Mouse (Mus musculus): ENCODE measurements at regions not wholly inside any gene's neighbourhood (a gene's known extent, or its start where the extent isn't known, plus 50 kb on each side); places are given as distances from the start of the nearest gene placed in this dataset.
A peak's percentile ranks its signal among the peaks of the same experiment; 100 is the strongest.

DNA sequence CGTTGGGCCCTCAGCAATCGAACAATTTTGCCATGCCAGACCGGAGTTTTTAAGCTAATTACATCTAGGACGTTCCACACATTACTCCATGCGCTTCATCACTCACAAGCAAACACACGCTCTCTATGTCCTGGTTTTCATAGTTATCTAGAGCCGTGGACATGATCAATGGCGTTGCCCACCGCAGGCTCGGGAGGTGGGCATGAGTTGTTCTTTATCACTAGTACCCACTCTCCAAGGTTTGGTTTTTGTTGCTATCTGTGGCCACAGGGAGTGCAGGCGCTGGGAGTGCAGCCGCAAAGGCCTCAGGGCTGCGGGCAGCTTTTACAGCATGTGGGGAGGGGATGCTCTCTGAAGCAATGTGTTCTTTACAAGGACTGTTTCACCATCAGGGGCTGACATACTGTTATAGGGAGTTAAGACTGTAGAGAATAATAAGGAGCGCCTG is 226.8 kb downstream of the Ankrd50 start:
- ATAC-seq (replicated peaks; ENCODE audit: poor library complexity, severe bottlenecking), result peak; percentile 27; the same call in 1 of the 2 replicates

GRCm38 (mm10) chr3:38257076-38257842 is 227.4 kb downstream of the Ankrd50 start:
- ATAC-seq (replicated peaks; ENCODE audit: poor library complexity, severe bottlenecking), result no peak

GRCm38 (mm10) chr3:38255674-38256073 is 229.0 kb downstream of the Ankrd50 start:
- no peak for ATAC-seq (replicated peaks; ENCODE audit: poor library complexity, severe bottlenecking)

GRCm38 (mm10) chr3:38254896-38255295 is 229.7 kb downstream of the Ankrd50 start:
- no peak for ATAC-seq (replicated peaks; ENCODE audit: poor library complexity, severe bottlenecking)

DNA sequence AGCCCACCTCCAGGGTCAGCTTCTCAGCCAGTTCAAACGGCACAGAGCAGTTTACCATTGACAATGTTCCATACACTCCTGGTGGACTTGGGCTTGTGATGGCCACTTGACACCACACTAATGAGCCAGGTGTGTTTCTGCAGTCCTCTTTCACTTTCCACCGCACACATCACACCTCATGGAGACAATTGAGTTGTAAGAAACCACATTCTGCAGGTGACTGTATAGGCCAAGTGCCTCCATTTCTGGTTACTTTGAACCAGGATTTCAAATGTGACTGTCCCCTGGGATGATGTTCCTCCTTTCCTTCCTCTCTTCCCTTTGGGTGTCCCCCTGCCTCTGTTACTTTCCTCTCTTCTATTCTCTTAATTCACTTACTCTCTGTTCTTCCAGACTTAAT is 233.1 kb downstream of the Ankrd50 start:
- ATAC-seq (replicated peaks; ENCODE audit: poor library complexity, severe bottlenecking), result no peak

- no peak for ATAC-seq (replicated peaks; ENCODE audit: poor library complexity, severe bottlenecking)
Measured at GRCm38 (mm10) chr3:38250552-38250951, 234.1 kb downstream of the Ankrd50 start.

DNA sequence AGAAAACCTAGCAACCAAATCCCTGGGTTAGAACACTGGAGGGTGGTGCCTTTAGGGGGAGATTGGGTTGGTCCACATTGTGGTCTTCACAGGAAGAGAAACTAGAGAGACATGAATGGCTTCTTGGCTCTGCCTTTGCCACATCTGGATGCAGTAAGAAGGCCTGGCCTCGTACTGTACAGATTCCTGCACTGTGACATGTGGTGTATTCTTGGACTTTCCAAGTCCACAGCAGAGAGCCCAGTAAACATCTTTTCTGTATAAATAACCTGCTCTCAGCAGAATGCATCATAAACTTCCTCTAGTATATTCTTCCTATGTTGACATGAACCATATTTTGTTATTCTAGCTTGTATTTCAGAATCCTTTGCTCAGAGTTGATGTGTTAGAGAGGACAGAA is 235.7 kb downstream of the Ankrd50 start:
- ATAC-seq (replicated peaks; ENCODE audit: poor library complexity, severe bottlenecking), result no peak

DNA sequence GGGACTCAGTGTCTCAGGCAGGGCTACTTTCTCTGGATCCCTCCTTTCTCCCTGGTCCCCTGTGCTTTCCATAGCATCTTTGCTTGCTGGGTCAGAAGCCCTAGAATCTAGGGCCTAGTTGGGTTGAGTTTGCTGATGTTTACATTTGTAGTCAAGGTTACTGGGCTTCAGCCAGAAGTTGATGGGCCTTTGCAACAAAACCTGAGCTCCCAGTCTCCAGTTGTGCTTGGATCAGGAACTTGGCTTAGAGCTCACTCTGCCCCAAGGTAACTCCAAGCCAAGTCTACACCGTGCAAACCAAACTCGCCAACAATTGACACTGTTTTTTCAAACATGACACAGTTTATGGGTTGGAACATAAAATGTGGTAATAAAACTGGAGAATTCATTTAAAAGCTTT is 238.2 kb downstream of the Ankrd50 start:
- ATAC-seq (replicated peaks; ENCODE audit: poor library complexity, severe bottlenecking), result no peak

- ATAC-seq (replicated peaks; ENCODE audit: poor library complexity, severe bottlenecking), result no peak
Measured at GRCm38 (mm10) chr3:38243209-38243608, 241.4 kb downstream of the Ankrd50 start.

DNA sequence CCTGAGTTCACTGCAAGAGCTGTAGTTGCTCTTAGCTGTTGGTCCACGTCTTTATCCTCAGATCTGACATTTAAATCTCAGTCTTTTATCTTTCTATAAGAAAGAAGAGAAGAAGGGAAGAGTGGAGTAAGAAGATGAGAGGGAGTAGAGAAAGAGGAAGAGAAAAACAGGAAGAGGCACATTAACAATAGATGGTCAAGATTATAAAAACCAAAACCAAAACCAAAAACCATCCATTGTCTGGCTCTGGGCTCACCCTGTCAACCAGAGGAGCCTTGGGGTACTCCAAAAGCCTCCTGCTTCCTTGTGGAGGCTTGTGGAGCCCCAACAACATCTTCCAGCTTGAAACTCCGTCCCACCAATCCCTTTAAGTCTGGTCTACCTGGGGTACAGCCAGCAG is 247.0 kb downstream of the Ankrd50 start:
- peak; percentile 56 for ATAC-seq (replicated peaks; ENCODE audit: poor library complexity, severe bottlenecking)

DNA sequence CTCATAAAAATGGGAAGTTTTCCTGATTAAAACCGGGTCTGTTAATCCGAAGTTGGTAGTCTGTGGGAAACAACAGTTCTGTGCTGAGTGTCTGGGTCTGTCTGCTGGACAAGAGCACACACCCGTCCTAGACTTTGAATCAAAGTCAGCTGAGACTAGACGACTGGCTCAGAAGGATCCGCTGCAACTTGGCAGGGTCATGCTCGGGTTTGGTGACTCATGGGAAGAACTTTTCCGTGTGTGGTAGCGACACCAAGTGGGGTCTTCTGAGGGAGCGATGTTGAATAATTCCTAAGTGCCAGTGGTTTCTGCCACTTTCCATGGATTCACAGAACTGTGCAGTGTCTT is 248.9 kb downstream of the Ankrd50 start:
- no peak for ATAC-seq (replicated peaks; ENCODE audit: poor library complexity, severe bottlenecking)

DNA sequence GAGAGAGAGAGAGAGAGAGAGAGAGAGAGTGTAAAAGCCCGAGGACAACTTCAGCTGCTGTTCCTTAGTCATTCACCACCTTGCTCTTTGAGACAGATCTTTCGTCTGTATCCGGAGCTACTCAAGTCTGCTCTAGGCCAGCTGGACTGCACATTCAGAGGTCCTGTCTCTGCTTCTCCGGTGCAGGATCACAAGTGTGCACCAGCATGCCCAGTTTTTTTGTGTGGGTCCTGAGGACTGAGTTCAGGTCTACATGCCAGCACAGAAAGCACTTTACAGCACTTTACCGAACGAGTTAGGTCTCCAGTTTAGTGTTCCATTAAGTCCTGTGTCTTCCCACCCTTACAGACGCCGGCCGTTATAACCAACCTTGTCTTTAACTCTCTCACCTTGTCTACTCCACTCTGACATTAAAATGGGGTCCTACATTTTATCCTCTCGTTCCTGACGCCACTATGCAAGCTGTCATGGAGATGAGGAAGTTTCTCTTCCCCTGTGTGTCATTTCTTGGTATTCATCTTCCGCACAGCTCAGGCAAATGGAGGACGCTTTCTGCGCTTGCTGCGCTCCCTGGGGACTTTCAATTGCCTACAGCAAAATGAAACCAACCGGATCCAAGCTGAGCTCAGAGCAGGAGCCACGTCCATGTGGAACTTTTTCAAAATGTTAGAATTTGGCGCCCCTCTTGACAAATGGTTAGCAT is 249.5 kb downstream of the Ankrd50 start:
- no peak for ATAC-seq (replicated peaks; ENCODE audit: poor library complexity, severe bottlenecking)

GRCm38 (mm10) chr3:38234534-38234933 is 250.1 kb downstream of the Ankrd50 start:
- no peak for ATAC-seq (replicated peaks; ENCODE audit: poor library complexity, severe bottlenecking)

DNA sequence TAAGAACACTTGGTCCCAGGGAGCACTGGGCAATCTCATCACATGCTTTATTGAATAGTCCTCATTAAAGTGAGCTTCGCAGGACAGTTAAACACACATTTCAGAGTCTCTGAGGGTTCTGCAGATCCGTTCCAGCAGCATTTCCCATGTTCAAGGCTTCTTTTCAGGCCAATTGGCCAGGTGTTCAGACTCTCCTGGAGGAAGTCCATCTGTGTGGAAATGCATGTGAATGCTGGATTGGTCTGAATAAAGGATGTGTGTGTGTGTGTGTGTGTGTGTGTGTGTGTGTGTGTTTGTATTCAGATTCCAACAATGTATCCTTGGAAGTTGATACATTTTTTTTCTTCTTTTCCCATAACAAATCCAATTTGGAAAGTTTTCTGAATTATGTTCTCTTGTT is 250.6 kb downstream of the Ankrd50 start:
- ATAC-seq (replicated peaks; ENCODE audit: poor library complexity, severe bottlenecking), result no peak

- no peak for ATAC-seq (replicated peaks; ENCODE audit: poor library complexity, severe bottlenecking)
Measured at GRCm38 (mm10) chr3:38233091-38233490, 251.6 kb downstream of the Ankrd50 start.

DNA sequence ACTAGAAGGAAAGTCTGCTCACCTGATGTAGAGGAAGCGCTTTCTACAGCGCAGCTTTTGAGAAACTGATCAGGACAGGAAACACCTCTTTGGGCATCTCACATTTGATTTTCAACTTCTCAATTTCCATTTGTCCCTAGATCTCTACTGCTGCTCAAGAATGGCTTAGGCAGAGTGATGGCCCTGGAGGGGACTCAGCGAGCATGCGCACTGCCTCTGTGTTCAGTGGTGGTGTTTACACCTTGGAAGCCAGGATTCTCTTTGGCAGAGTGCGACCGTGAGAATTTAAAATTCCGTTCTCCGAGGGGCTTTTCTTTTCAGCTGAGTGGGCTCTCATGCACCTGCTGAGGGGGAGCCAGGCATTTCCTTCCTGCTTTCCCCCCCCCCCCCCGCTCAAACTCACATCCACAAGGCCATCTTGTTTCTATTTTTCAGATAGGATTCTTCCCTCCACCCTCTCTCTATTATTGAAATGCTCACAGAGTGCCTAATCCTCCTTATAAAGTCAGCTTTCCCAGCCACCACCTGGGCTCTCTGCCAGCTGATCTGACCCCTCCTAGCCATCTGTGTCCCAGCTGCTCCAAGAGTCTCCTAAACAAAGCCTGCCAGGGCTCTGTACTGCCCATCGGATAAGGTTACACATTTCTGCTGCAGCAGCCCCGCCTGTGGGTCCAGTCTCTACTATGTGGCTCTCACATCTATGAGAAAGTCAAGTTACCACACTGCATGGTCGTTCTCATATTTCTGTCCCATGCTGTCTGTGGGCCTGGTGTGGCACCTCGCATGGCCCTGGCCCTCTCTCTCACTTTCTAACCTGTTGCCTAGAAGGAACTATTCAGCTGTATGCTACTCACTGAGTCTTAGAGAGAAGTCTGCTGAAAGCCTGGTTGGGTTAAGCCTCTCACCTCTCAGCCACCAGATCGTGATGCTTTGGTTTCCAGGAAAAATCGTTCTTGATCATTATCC is 252.2 kb downstream of the Ankrd50 start:
- no peak for ATAC-seq (replicated peaks; ENCODE audit: poor library complexity, severe bottlenecking)

- ATAC-seq (replicated peaks; ENCODE audit: poor library complexity, severe bottlenecking), result no peak
Measured at GRCm38 (mm10) chr3:38231506-38231905, 253.1 kb downstream of the Ankrd50 start.

DNA sequence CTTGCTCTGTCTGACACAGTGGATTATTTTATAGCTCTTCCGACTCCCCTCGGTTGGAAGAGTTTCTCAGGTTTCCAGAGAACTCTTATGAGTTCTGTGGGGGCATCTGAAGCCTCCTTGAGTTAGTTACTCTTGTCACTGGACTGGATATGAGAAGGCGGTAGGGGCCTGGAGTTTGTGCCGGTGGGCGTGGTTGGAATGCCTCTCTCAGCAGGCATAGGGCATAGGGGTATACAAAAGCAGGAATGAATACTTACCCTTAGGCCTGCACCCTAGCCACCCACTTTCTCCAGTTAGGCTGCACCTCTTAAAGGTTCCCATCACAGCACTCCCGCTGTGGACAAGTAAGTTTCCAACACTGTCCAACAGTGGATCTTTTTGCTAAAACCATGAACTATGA is 253.8 kb downstream of the Ankrd50 start:
- ATAC-seq (replicated peaks; ENCODE audit: poor library complexity, severe bottlenecking), result no peak

DNA sequence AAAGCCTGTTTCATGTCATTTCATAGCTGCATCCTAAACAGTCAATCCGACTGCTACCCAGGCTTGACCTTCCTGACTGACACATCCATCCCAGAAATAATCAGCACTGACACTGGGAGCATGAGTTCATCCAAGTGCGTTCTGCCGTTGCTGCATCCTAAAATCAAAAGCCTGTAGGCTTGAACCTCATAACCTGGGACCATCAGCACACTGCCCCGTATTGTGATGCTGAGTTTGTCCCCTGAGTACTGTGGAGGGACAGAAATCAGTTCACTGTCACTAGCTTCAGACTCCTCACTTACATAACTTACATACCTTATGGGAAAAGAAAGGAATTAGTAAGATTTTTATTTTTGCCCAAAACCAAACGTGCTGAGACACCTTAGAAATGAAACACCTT is 255.0 kb downstream of the Ankrd50 start:
- no peak for ATAC-seq (replicated peaks; ENCODE audit: poor library complexity, severe bottlenecking)

DNA sequence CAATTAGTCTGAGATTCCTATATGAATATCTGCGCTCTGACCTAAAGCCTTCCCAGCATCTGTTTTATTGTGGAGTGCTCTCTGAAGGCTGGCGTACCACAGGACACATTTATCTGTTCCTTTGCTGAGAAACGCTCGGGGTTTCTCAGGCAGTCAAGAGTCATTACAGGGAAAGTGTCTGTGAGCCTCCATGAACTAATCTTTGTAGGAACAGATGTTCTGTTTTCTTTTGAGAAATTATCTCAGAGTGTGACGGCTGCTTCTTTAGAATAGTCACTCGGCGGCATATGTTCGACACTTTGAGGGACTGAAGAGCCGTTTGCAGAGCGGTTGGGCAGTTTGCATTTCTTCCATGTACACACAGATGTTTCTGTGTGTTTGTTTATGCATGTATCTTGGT is 255.6 kb downstream of the Ankrd50 start:
- ATAC-seq (replicated peaks; ENCODE audit: poor library complexity, severe bottlenecking), result no peak

DNA sequence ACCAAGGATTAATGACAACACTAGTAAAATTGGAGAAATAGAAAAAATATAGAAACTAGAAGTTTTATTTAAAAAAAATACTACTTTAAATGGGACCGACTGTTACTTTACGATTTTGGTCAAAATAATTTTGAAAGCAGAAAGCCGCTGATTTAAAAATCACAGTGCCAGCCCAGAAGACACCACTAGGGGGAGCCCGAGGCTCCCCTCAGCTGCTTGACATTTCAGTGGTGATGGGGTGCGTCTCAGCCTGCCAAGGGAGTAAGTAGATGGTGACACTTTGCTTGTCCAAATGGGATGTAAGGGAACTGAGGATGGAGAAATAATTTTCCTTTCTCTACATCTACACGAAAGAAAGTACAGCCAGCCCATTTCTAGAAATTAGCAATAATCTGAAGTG is 257.0 kb downstream of the Ankrd50 start:
- peak; percentile 82 for ATAC-seq (replicated peaks; ENCODE audit: poor library complexity, severe bottlenecking)
